In genomic region chr1:165844466-165844951, GRCm38 (mm10) we compare ENCODE assay signal across 8 mouse cellular contexts. TPM values are rescaled to one million over a fixed set of nuclear protein-coding genes. Genes with fewer than 3 reads are reported as not detected.
DNase-seq lines count a peak whose midpoint lies in the region; ATAC-seq lines count a peak whose summit lies in the region.

No protein-coding gene starts in this region.

- DNase-seq in ovary, postnatal 36 days (ENCODE audit: low spot score), result peak; percentile 36
- no peak for DNase-seq in ovary, postnatal 10 days (ENCODE audit: low spot score)
- peak; percentile 63 for DNase-seq in embryonic facial prominence, embryonic 14.5 days (ENCODE audit: low spot score)
- DNase-seq in induced T-regulatory cell, adult 2 months (ENCODE audit: low read depth), result peak; percentile 92
- DNase-seq in ovary, adult 18-20 months (ENCODE audit: low spot score), result no peak
- no peak for DNase-seq in cerebellum, adult 9-11 months

- H3K9me3 ChIP-seq in embryonic facial prominence, embryonic 14.5 days (ENCODE audit: control insufficient read depth, low read length), result no peaks in the 10 kb centered on the region
- H3K9me3 ChIP-seq in stomach, embryonic 16.5 days (replicated peaks; ENCODE audit: control insufficient read depth, low read length), result no peaks in the 10 kb centered on the region

- 1% methylated on average over 16 of the region's 20 CpGs for WGBS in embryonic facial prominence, embryonic 14.5 days
- WGBS in stomach, embryonic 16.5 days, result 3% methylated on average over 19 of the region's 20 CpGs

- peak overlapping the region; percentile 94 for H3K4me2 ChIP-seq in embryonic facial prominence, embryonic 14.5 days (ENCODE audit: low read depth, low read length)
- peak overlapping the region; percentile 100 for H3K4me2 ChIP-seq in stomach, embryonic 16.5 days (ENCODE audit: low read depth, low read length)

- ATAC-seq in embryonic facial prominence, embryonic 14.5 days (ENCODE audit: low read depth), result peak; percentile 74
- peak; percentile 19 for ATAC-seq in megakaryocyte progenitor cell, adult 5-6 weeks (replicated peaks; ENCODE audit: poor library complexity)
- ATAC-seq in stomach, embryonic 16.5 days (ENCODE audit: insufficient read depth, low FRiP score), result peak; percentile 61; the same call in 1 of the 2 replicates

- H3K27me3 ChIP-seq in embryonic facial prominence, embryonic 14.5 days (replicated peaks; ENCODE audit: control insufficient read depth, insufficient read depth, low read length), result peaks cover 52% of the 10 kb centered on the region
- H3K27me3 ChIP-seq in stomach, embryonic 16.5 days (ENCODE audit: control insufficient read depth, insufficient read depth, low read length), result peaks cover 14% of the 10 kb centered on the region; the same call in 1 of the 2 replicates

- peak overlapping the region; percentile 55 for H3K9ac ChIP-seq in embryonic facial prominence, embryonic 14.5 days (ENCODE audit: low read depth, low read length)
- peak overlapping the region; percentile 70 for H3K9ac ChIP-seq in stomach, embryonic 16.5 days (ENCODE audit: low read length)

- H3K4me3 ChIP-seq in embryonic facial prominence, embryonic 14.5 days (ENCODE audit: low read depth, low read length), result peak overlapping the region; percentile 47
- peak overlapping the region; percentile 56 for H3K4me3 ChIP-seq in stomach, embryonic 16.5 days (replicated peaks; ENCODE audit: low read length)

- peaks cover 7% of the 10 kb centered on the region for H3K4me1 ChIP-seq in embryonic facial prominence, embryonic 14.5 days (ENCODE audit: control insufficient read depth, insufficient read depth, low read length)
- peaks cover 7% of the 10 kb centered on the region; the same call in 1 of the 2 replicates for H3K4me1 ChIP-seq in stomach, embryonic 16.5 days (ENCODE audit: control insufficient read depth, insufficient read depth, low read length)

- H3K27ac ChIP-seq in embryonic facial prominence, embryonic 14.5 days (replicated peaks; ENCODE audit: low read depth, low read length), result no peak overlapping the region
- no peak overlapping the region for H3K27ac ChIP-seq in stomach, embryonic 16.5 days (ENCODE audit: low read length)

- H3K36me3 ChIP-seq in embryonic facial prominence, embryonic 14.5 days (ENCODE audit: control insufficient read depth, insufficient read depth, low read length), result no peaks in the 10 kb centered on the region
- no peaks in the 10 kb centered on the region for H3K36me3 ChIP-seq in stomach, embryonic 16.5 days (ENCODE audit: control insufficient read depth, insufficient read depth, low read length)

RNA-seq across cellular contexts. Expression of gene Cd247, which starts 56.0 kb away (rescaled TPM):
- 0.42 and 0.94 TPM in 2 replicates for polyA plus RNA-seq in embryonic facial prominence, embryonic 14.5 days (2014; fragmentation: Nextera tagmentation; extraction: Ambion mirVana)
- 0.12 TPM in 1 of 2 replicates, not detected in the other for total RNA-seq in megakaryocyte progenitor cell, adult 5-6 weeks (2015)
- total RNA-seq in megakaryocyte progenitor cell, adult 5-6 weeks (2017), result 0.29 and 1.2 TPM in 2 replicates
- 0.36 and 0.52 TPM in 2 replicates for polyA plus RNA-seq in stomach, embryonic 16.5 days (2015; fragmentation: Nextera tagmentation; extraction: Ambion mirVana)

Comparison
In these comparisons a context has a peak if more than half of its experiments do, and no peak if none do; other contexts are left out.
1. DNase-seq: peak in ovary, postnatal 36 days (single experiment), embryonic facial prominence, embryonic 14.5 days (single experiment) and induced T-regulatory cell, adult 2 months (single experiment); none in ovary, postnatal 10 days (single experiment), ovary, adult 18-20 months (single experiment) and cerebellum, adult 9-11 months (single experiment).
2. ATAC-seq: peak in every context shown above with its lines; median percentile 74 in embryonic facial prominence, embryonic 14.5 days; 61 in stomach, embryonic 16.5 days; 19 in megakaryocyte progenitor cell, adult 5-6 weeks.